Mouse (Mus musculus): ENCODE data around the gene Scg3. TPM values are rescaled to one million over a fixed set of nuclear protein-coding genes. Genes with fewer than 3 reads are reported as not detected.

The Scg3 gene
- total RNA-seq, 2 experiments from 2014 or later: 255 to 265 TPM

Other genes starting within 250 kb of the Scg3 start
- 10 to 100 TPM; 28.8 to 32.0 TPM for gene Leo1, start 242.5 kb downstream of the Scg3 start, total RNA-seq (2021)
- 10 to 100 TPM; 43.1 to 54.8 TPM for gene Tmod3, start 124.4 kb downstream of the Scg3 start, total RNA-seq (2021)
- 100 to 1,000 TPM; 333 to 352 TPM for gene Tmod2, start 72.7 kb downstream of the Scg3 start, total RNA-seq (2021)
- 10 to 100 TPM; 67.1 to 67.7 TPM for gene Lysmd2, start 58.3 kb downstream of the Scg3 start, total RNA-seq (2021)
- 1 to 10 TPM; 1.7 to 1.9 TPM for gene Bmp5, start 91.3 kb upstream of the Scg3 start, total RNA-seq (2021)